Mouse (Mus musculus): ENCODE data around the gene Piezo1.

DNA sequence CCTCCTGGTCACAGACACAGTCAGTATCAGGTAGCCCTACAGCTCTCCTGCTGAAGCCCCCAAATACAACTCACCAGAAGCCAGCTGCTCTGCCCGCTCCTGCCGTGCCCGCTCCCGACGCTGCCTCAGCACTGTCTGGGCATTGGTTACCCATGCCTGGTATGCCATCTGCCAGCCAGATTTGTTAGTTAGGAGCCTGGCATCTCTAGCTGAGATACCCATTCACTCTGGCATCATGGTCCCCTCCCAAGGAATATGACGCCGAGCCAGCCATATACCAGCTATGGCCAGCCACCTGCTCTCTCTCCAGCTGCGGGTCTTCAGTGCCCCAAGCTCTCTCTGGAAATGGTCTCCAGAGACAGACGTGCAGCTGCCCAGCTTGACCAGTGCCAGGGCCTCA is 62.7 kb downstream of the Piezo1 start:
- TF ChIP-seq POLR2A (IDR thresholded peaks at IDR 0.05; ENCODE audit: low read depth, low read length) (no peak), CTCF (IDR thresholded peaks at IDR 0.05; ENCODE audit: borderline replicate concordance, insufficient read depth, low read length) (no peak)
